Mouse (Mus musculus): ENCODE results near the gene Canx. TPM values are rescaled to one million over a fixed set of nuclear protein-coding genes. Genes with fewer than 3 reads are reported as not detected.
"Not testable (repeated sequence)": the region's sequence is repeated elsewhere in the genome, so short reads cannot be mapped to it uniquely, and the experiment has no call there.

Canx gene
- polyA plus RNA-seq, 1 experiment from 2014 or later = 248 TPM

GRCm38 (mm10) chr11:50367531-50367930 is 42.1 kb upstream of the Canx start:
- 0 out of 2 replicates have a peak, but pooled peaks cover 3% of the 10 kb centered on the region for H3K4me1 ChIP-seq (replicated peaks; ENCODE audit: control insufficient read depth, insufficient read depth, low read length)
- no peak overlapping the region for H3K4me2 ChIP-seq (ENCODE audit: low read depth, low read length, severe bottlenecking)
- H3K9ac ChIP-seq (ENCODE audit: low read length) = no peak overlapping the region
- H3K4me3 ChIP-seq (ENCODE audit: low read depth, low read length) = no peak overlapping the region
- no peak for DNase-seq (ENCODE audit: low spot score)
- no peaks in the 10 kb centered on the region for H3K27me3 ChIP-seq (ENCODE audit: control insufficient read depth, insufficient read depth, low read length)
- H3K9me3 ChIP-seq (ENCODE audit: control insufficient read depth, low read length) = no peaks in the 10 kb centered on the region
- no peak overlapping the region for H3K27ac ChIP-seq (ENCODE audit: low read depth, low read length)
- no peaks in the 10 kb centered on the region for H3K36me3 ChIP-seq (ENCODE audit: control insufficient read depth, insufficient read depth, low read length)
- WGBS = 91% methylated on average over 9 of the region's 9 CpGs
- ATAC-seq (replicated peaks; ENCODE audit: low FRiP score) = no peak

- DNase-seq (ENCODE audit: low spot score) = peak; percentile 23
- no peaks in the 10 kb centered on the region for H3K4me1 ChIP-seq (replicated peaks; ENCODE audit: control insufficient read depth, insufficient read depth, low read length)
- H3K27me3 ChIP-seq (ENCODE audit: control insufficient read depth, insufficient read depth, low read length) = peaks cover 2% of the 10 kb centered on the region; the same call in 1 of the 2 replicates
- no peak overlapping the region for H3K4me3 ChIP-seq (ENCODE audit: low read depth, low read length)
- ATAC-seq (replicated peaks; ENCODE audit: low FRiP score) = no peak
- no peak overlapping the region for H3K27ac ChIP-seq (ENCODE audit: low read depth, low read length)
- no peaks in the 10 kb centered on the region for H3K36me3 ChIP-seq (ENCODE audit: control insufficient read depth, insufficient read depth, low read length)
- no peak overlapping the region for H3K9ac ChIP-seq (ENCODE audit: low read length)
- no peak overlapping the region for H3K4me2 ChIP-seq (ENCODE audit: low read depth, low read length, severe bottlenecking)
- no peaks in the 10 kb centered on the region for H3K9me3 ChIP-seq (ENCODE audit: control insufficient read depth, low read length)
Observed at GRCm38 (mm10) chr11:50365322-50365721, 39.8 kb upstream of the Canx start.

GRCm38 (mm10) chr11:50364548-50364947 is 39.1 kb upstream of the Canx start:
- ATAC-seq (replicated peaks; ENCODE audit: low FRiP score) (0 out of 2 replicates have a peak, but pooled peaks have one; percentile 61), DNase-seq (ENCODE audit: low spot score) (peak; percentile 80)
- Histone ChIP-seq H3K27ac (ENCODE audit: low read depth, low read length) (no peak overlapping the region), H3K36me3 (ENCODE audit: control insufficient read depth, insufficient read depth, low read length) (no peaks in the 10 kb centered on the region), H3K27me3 (ENCODE audit: control insufficient read depth, insufficient read depth, low read length) (peaks cover 2% of the 10 kb centered on the region; the same call in 1 of the 2 replicates), H3K4me3 (ENCODE audit: low read depth, low read length) (no peak overlapping the region), H3K9me3 (ENCODE audit: control insufficient read depth, low read length) (no peaks in the 10 kb centered on the region), H3K9ac (ENCODE audit: low read length) (no peak overlapping the region), H3K4me1 (replicated peaks; ENCODE audit: control insufficient read depth, insufficient read depth, low read length) (no peaks in the 10 kb centered on the region), H3K4me2 (ENCODE audit: low read depth, low read length, severe bottlenecking) (no peak overlapping the region)
- WGBS = 13% methylated on average over 4 of the region's 4 CpGs

GRCm38 (mm10) chr11:50361282-50361681 is 35.8 kb upstream of the Canx start:
- DNase-seq (ENCODE audit: low spot score); H3K4me1 ChIP-seq (replicated peaks; ENCODE audit: control insufficient read depth, insufficient read depth, low read length); H3K27ac ChIP-seq (ENCODE audit: low read depth, low read length); H3K36me3 ChIP-seq (ENCODE audit: control insufficient read depth, insufficient read depth, low read length); H3K4me2 ChIP-seq (ENCODE audit: low read depth, low read length, severe bottlenecking); H3K27me3 ChIP-seq (ENCODE audit: control insufficient read depth, insufficient read depth, low read length); H3K9ac ChIP-seq (ENCODE audit: low read length); H3K9me3 ChIP-seq (ENCODE audit: control insufficient read depth, low read length); H3K4me3 ChIP-seq (ENCODE audit: low read depth, low read length); ATAC-seq (replicated peaks; ENCODE audit: low FRiP score): not testable (repeated sequence)
- WGBS = 88% methylated on average over 1 of the region's 1 CpGs

- Histone ChIP-seq H3K27ac (ENCODE audit: low read depth, low read length) (no peak overlapping the region), H3K36me3 (ENCODE audit: control insufficient read depth, insufficient read depth, low read length) (no peaks in the 10 kb centered on the region), H3K27me3 (ENCODE audit: control insufficient read depth, insufficient read depth, low read length) (peaks cover 7% of the 10 kb centered on the region; the same call in 1 of the 2 replicates), H3K4me2 (ENCODE audit: low read depth, low read length, severe bottlenecking) (peak overlapping the region; percentile 85), H3K9ac (ENCODE audit: low read length) (peak overlapping the region; percentile 60), H3K9me3 (ENCODE audit: control insufficient read depth, low read length) (no peaks in the 10 kb centered on the region), H3K4me3 (ENCODE audit: low read depth, low read length) (peak overlapping the region; percentile 43), H3K4me1 (replicated peaks; ENCODE audit: control insufficient read depth, insufficient read depth, low read length) (no peaks in the 10 kb centered on the region)
- DNase-seq (ENCODE audit: low spot score) (peak; percentile 85), ATAC-seq (replicated peaks; ENCODE audit: low FRiP score) (peak; percentile 78)
- WGBS = 2% methylated on average over 74 of the region's 74 CpGs
Observed at GRCm38 (mm10) chr11:50358950-50359861, 33.7 kb upstream of the Canx start.

- Histone ChIP-seq H3K9me3 (ENCODE audit: control insufficient read depth, low read length) (no peaks in the 10 kb centered on the region), H3K27me3 (ENCODE audit: control insufficient read depth, insufficient read depth, low read length) (peaks cover 5% of the 10 kb centered on the region; the same call in 1 of the 2 replicates), H3K36me3 (ENCODE audit: control insufficient read depth, insufficient read depth, low read length) (no peaks in the 10 kb centered on the region), H3K4me1 (replicated peaks; ENCODE audit: control insufficient read depth, insufficient read depth, low read length) (no peaks in the 10 kb centered on the region), H3K4me2 (ENCODE audit: low read depth, low read length, severe bottlenecking) (no peak overlapping the region), H3K27ac (ENCODE audit: low read depth, low read length) (no peak overlapping the region), H3K9ac (ENCODE audit: low read length) (no peak overlapping the region), H3K4me3 (ENCODE audit: low read depth, low read length) (no peak overlapping the region)
- WGBS = 69% methylated on average over 1 of the region's 1 CpGs
- ATAC-seq (replicated peaks; ENCODE audit: low FRiP score) (no peak), DNase-seq (ENCODE audit: low spot score) (no peak)
Observed at GRCm38 (mm10) chr11:50355395-50355794, 29.9 kb upstream of the Canx start.

GRCm38 (mm10) chr11:50354851-50355250 is 29.4 kb upstream of the Canx start:
- Histone ChIP-seq H3K4me1 (replicated peaks; ENCODE audit: control insufficient read depth, insufficient read depth, low read length) (no peaks in the 10 kb centered on the region), H3K9ac (ENCODE audit: low read length) (no peak overlapping the region), H3K27me3 (ENCODE audit: control insufficient read depth, insufficient read depth, low read length) (peaks cover 5% of the 10 kb centered on the region; the same call in 1 of the 2 replicates), H3K36me3 (ENCODE audit: control insufficient read depth, insufficient read depth, low read length) (no peaks in the 10 kb centered on the region), H3K9me3 (ENCODE audit: control insufficient read depth, low read length) (no peaks in the 10 kb centered on the region), H3K4me2 (ENCODE audit: low read depth, low read length, severe bottlenecking) (no peak overlapping the region), H3K27ac (ENCODE audit: low read depth, low read length) (no peak overlapping the region), H3K4me3 (ENCODE audit: low read depth, low read length) (no peak overlapping the region)
- 78% methylated on average over 3 of the region's 3 CpGs for WGBS
- ATAC-seq (replicated peaks; ENCODE audit: low FRiP score) = no peak
- DNase-seq (ENCODE audit: low spot score) = no peak

- DNase-seq (ENCODE audit: low spot score) (no peak), ATAC-seq (replicated peaks; ENCODE audit: low FRiP score) (no peak)
- no peaks in the 10 kb centered on the region for H3K36me3 ChIP-seq (ENCODE audit: control insufficient read depth, insufficient read depth, low read length)
- H3K9ac ChIP-seq (ENCODE audit: low read length) = no peak within 1 kb of the TSS
- no peaks in the 10 kb centered on the region for H3K4me1 ChIP-seq (replicated peaks; ENCODE audit: control insufficient read depth, insufficient read depth, low read length)
- H3K4me2 ChIP-seq (ENCODE audit: low read depth, low read length, severe bottlenecking) = no peak within 1 kb of the TSS
- peaks cover 5% of the 10 kb centered on the region; the same call in 1 of the 2 replicates for H3K27me3 ChIP-seq (ENCODE audit: control insufficient read depth, insufficient read depth, low read length)
- H3K9me3 ChIP-seq (ENCODE audit: control insufficient read depth, low read length) = no peaks in the 10 kb centered on the region
- no peak within 1 kb of the TSS for H3K4me3 ChIP-seq (ENCODE audit: low read depth, low read length)
- H3K27ac ChIP-seq (ENCODE audit: low read depth, low read length) = no peak within 1 kb of the TSS
Observed at GRCm38 (mm10) chr11:50354162-50354561, 28.7 kb upstream of the Canx start, which contains the start of gene Cby3. Gene Cby3 (plus strand): TSS chr11:50354462.

Measured in forebrain, embryonic 11.5 days (tissue).